Comparison of ENCODE assay signal across 8 mouse cellular contexts in genomic region chr6:42350968-42351775, GRCm38 (mm10). TPM values are rescaled to one million over a fixed set of nuclear protein-coding genes. Genes with fewer than 3 reads are reported as not detected.
DNase-seq lines count a peak whose midpoint lies in the region; ATAC-seq and TF ChIP-seq lines count a peak whose summit lies in the region.

No protein-coding gene starts in this region.

- H3K27ac ChIP-seq in cerebellum, adult 2 months (ENCODE audit: insufficient read depth, low read length), result peak overlapping the region; percentile 41; the same call in 1 of the 2 replicates
- H3K27ac ChIP-seq in heart, embryonic 14.5 days (replicated peaks in 1 of 2; ENCODE audit: control insufficient read depth in 1 of 2, insufficient read depth in 1 of 2, low read depth in 2 of 2, low read length in 2 of 2), result peak overlapping the region; percentile 86 to 99
- H3K27ac ChIP-seq in liver, embryonic 14.5 days, result no peak overlapping the region

- no peak for TF ChIP-seq POLR2A in cerebellum, adult 2 months (IDR thresholded peaks at IDR 0.05; ENCODE audit: borderline replicate concordance, insufficient read depth, low read length)

- H3K4me2 ChIP-seq in heart, embryonic 14.5 days (ENCODE audit: low read length), result peak overlapping the region; percentile 96
- peak overlapping the region; percentile 67 for H3K4me2 ChIP-seq in liver, embryonic 14.5 days (ENCODE audit: low read depth)

- no peaks in the 10 kb centered on the region for H3K9me3 ChIP-seq in heart, embryonic 14.5 days (ENCODE audit: control insufficient read depth, low read length)
- H3K9me3 ChIP-seq in liver, embryonic 14.5 days (ENCODE audit: control insufficient read depth, low read length), result no peaks in the 10 kb centered on the region

- ATAC-seq in heart, embryonic 14.5 days (ENCODE audit: insufficient number of reproducible peaks, insufficient read depth, low FRiP score, low read depth), result no peak
- no peak for ATAC-seq in liver, embryonic 14.5 days (ENCODE audit: insufficient read depth)
- no peak for ATAC-seq in monocyte, adult 5-6 weeks (replicated peaks; ENCODE audit: insufficient number of reproducible peaks, low FRiP score, low TSS enrichment, poor library complexity, severe bottlenecking)

- peaks cover 46% of the 10 kb centered on the region for H3K36me3 ChIP-seq in heart, embryonic 14.5 days (ENCODE audit: control insufficient read depth, insufficient read depth, low read length)
- H3K36me3 ChIP-seq in liver, embryonic 14.5 days (replicated peaks; ENCODE audit: control insufficient read depth, insufficient read depth, low read depth), result no peaks in the 10 kb centered on the region

- H3K27me3 ChIP-seq in cerebellum, adult 2 months (ENCODE audit: control insufficient read depth, insufficient read depth, low read length), result no peaks in the 10 kb centered on the region
- H3K27me3 ChIP-seq in heart, embryonic 14.5 days (ENCODE audit: control insufficient read depth, insufficient read depth, low read length), result no peaks in the 10 kb centered on the region
- H3K27me3 ChIP-seq in liver, embryonic 14.5 days (ENCODE audit: control insufficient read depth, insufficient read depth, low read length), result no peaks in the 10 kb centered on the region

- H3K4me1 ChIP-seq in cerebellum, adult 2 months (ENCODE audit: control insufficient read depth, insufficient read depth, low read length), result peaks cover 35% of the 10 kb centered on the region
- peaks cover 39 to 59% of the 10 kb centered on the region in 2 experiments for H3K4me1 ChIP-seq in heart, embryonic 14.5 days (ENCODE audit: control insufficient read depth in 2 of 2, insufficient read depth in 2 of 2, low read length in 2 of 2)
- H3K4me1 ChIP-seq in liver, embryonic 14.5 days (replicated peaks; ENCODE audit: control insufficient read depth in 2 of 2, insufficient read depth in 2 of 2, low read length in 1 of 2), result peaks cover 9 to 42% of the 10 kb centered on the region in 2 experiments

- peak overlapping the region; percentile 98 for H3K9ac ChIP-seq in heart, embryonic 14.5 days (ENCODE audit: low read length)
- H3K9ac ChIP-seq in liver, embryonic 14.5 days (replicated peaks), result 0 out of 2 replicates have a peak overlapping the region, but pooled peaks have one; percentile 13

- H3K4me3 ChIP-seq in cerebellum, adult 2 months (replicated peaks; ENCODE audit: insufficient read depth, low read depth, low read length), result peak overlapping the region; percentile 55
- H3K4me3 ChIP-seq in heart, embryonic 14.5 days (ENCODE audit: control insufficient read depth in 1 of 2, insufficient read depth in 1 of 2, low read depth in 1 of 2, low read length in 2 of 2), result peak overlapping the region; percentile 73 to 98
- H3K4me3 ChIP-seq in liver, embryonic 14.5 days (ENCODE audit: insufficient read depth in 1 of 2, low read depth in 2 of 2, low read length in 2 of 2), result peak overlapping the region; percentile 59 to 67

- no peak for TF ChIP-seq EP300 in liver, embryonic 14.5 days (IDR thresholded peaks at IDR 0.05; ENCODE audit: low read depth)

- 32% methylated on average over 13 of the region's 13 CpGs for WGBS in cerebellum, adult 2 months
- 28% methylated on average over 12 of the region's 13 CpGs for WGBS in heart, embryonic 14.5 days
- 28% methylated on average over 13 of the region's 13 CpGs for WGBS in liver, embryonic 14.5 days (ENCODE audit: insufficient replicate concordance)

- intact Hi-C loops in gastrocnemius, postnatal 36 days (cut with DNase I), result no loop called here

- TF ChIP-seq CTCF in cerebellum, adult 2 months (IDR thresholded peaks at IDR 0.05; ENCODE audit: borderline replicate concordance, insufficient read depth, low read depth, low read length), result no peak
- TF ChIP-seq CTCF in liver, embryonic 14.5 days (IDR thresholded peaks at IDR 0.05; ENCODE audit: low read depth), result no peak

- DNase-seq in cerebellum, adult 2 months, result peak in 1 of 2 experiments; percentile 31
- no peak for DNase-seq in cerebellum, adult 8-10 months
- DNase-seq in CD4-positive helper T cell, adult 2 months (ENCODE audit: low read depth, low spot score), result peak; percentile 26
- DNase-seq in liver, embryonic 14.5 days (ENCODE audit: low read depth in 3 of 3, low spot score in 3 of 3), result no peak
- no peak for DNase-seq in T-cell, adult 2 months (ENCODE audit: low spot score)
- no peak for DNase-seq in gastrocnemius, postnatal 36 days

RNA-seq across cellular contexts. Expression of gene Zyx, which starts 1.7 kb away (rescaled TPM):
- 123 and 129 TPM in 2 replicates for polyA plus RNA-seq in cerebellum, adult 2 months (2012; rRNA removed)
- 167 and 173 TPM in 2 replicates for polyA plus RNA-seq in heart, embryonic 14.5 days (2014; fragmentation: Nextera tagmentation; extraction: Ambion mirVana)
- 26.7 and 27.7 TPM in 2 replicates for polyA plus RNA-seq in liver, embryonic 14.5 days (2012; rRNA removed)
- polyA plus RNA-seq in liver, embryonic 14.5 days (2014; fragmentation: Nextera tagmentation; extraction: Ambion mirVana), result 30.2 and 36.5 TPM in 2 replicates
- total RNA-seq in monocyte, adult 5-6 weeks (2017), result 102 to 184 TPM (median 117 TPM) in 3 replicates
- 10 to 100 TPM; 21.9 to 26.6 TPM for total RNA-seq in gastrocnemius, postnatal 36 days (2021)

RNA-seq across cellular contexts. Expression of gene Epha1, which starts 21.9 kb away (rescaled TPM):
- 0.43 and 0.46 TPM in 2 replicates for polyA plus RNA-seq in cerebellum, adult 2 months (2012; rRNA removed)
- polyA plus RNA-seq in heart, embryonic 14.5 days (2014; fragmentation: Nextera tagmentation; extraction: Ambion mirVana), result 0.96 and 1.1 TPM in 2 replicates
- polyA plus RNA-seq in liver, embryonic 14.5 days (2012; rRNA removed), result 3.5 and 4.0 TPM in 2 replicates
- polyA plus RNA-seq in liver, embryonic 14.5 days (2014; fragmentation: Nextera tagmentation; extraction: Ambion mirVana), result 1.4 and 1.7 TPM in 2 replicates
- total RNA-seq in monocyte, adult 5-6 weeks (2017), result 0.29 to 0.43 TPM in 2 of 3 replicates, not detected in the other
- under 1 TPM in 1 of 2 experiments, not detected in 1; 0.10 TPM for total RNA-seq in gastrocnemius, postnatal 36 days (2021)

RNA-seq across cellular contexts. Expression of gene Fam131b, which starts 26.7 kb away (rescaled TPM):
- 102 and 117 TPM in 2 replicates for polyA plus RNA-seq in cerebellum, adult 2 months (2012; rRNA removed)
- polyA plus RNA-seq in heart, embryonic 14.5 days (2014; fragmentation: Nextera tagmentation; extraction: Ambion mirVana), result 0.14 and 0.20 TPM in 2 replicates
- polyA plus RNA-seq in liver, embryonic 14.5 days (2012; rRNA removed), result 0.08 TPM in 2 replicates
- polyA plus RNA-seq in liver, embryonic 14.5 days (2014; fragmentation: Nextera tagmentation; extraction: Ambion mirVana), result 0.06 TPM in 1 of 2 replicates, not detected in the other
- total RNA-seq in monocyte, adult 5-6 weeks (2017), result 0.10 to 0.32 TPM in 2 of 3 replicates, not detected in the other
- under 1 TPM; 0.25 to 0.26 TPM for total RNA-seq in gastrocnemius, postnatal 36 days (2021)

RNA-seq across cellular contexts. Expression of gene Tas2r143, which starts 48.9 kb away (rescaled TPM):
- polyA plus RNA-seq in cerebellum, adult 2 months (2012; rRNA removed), result 0.33 and 1.0 TPM in 2 replicates
- not detected in 2 replicates for polyA plus RNA-seq in heart, embryonic 14.5 days (2014; fragmentation: Nextera tagmentation; extraction: Ambion mirVana)
- polyA plus RNA-seq in liver, embryonic 14.5 days (2012; rRNA removed), result not detected in 2 replicates
- not detected in 2 replicates for polyA plus RNA-seq in liver, embryonic 14.5 days (2014; fragmentation: Nextera tagmentation; extraction: Ambion mirVana)
- total RNA-seq in monocyte, adult 5-6 weeks (2017), result 2.9 to 4.2 TPM in 2 of 3 replicates, not detected in the other
- not detected for total RNA-seq in gastrocnemius, postnatal 36 days (2021)

RNA-seq across cellular contexts. Expression of gene Tas2r135, which starts 54.1 kb away (rescaled TPM):
- polyA plus RNA-seq in cerebellum, adult 2 months (2012; rRNA removed), result 0.72 and 0.84 TPM in 2 replicates
- polyA plus RNA-seq in heart, embryonic 14.5 days (2014; fragmentation: Nextera tagmentation; extraction: Ambion mirVana), result not detected in 2 replicates
- not detected in 2 replicates for polyA plus RNA-seq in liver, embryonic 14.5 days (2012; rRNA removed)
- not detected in 2 replicates for polyA plus RNA-seq in liver, embryonic 14.5 days (2014; fragmentation: Nextera tagmentation; extraction: Ambion mirVana)
- total RNA-seq in monocyte, adult 5-6 weeks (2017), result 1.6 TPM in 1 of 3 replicates, not detected in the others
- under 1 TPM in 1 of 2 experiments, not detected in 1; 0.23 TPM for total RNA-seq in gastrocnemius, postnatal 36 days (2021)

Comparison
In these comparisons a context has a peak if more than half of its experiments do, and no peak if none do; other contexts are left out.
1. RNA of gene Fam131b, which starts 26.7 kb away (polyA plus RNA-seq): 102 to 117 TPM in cerebellum, adult 2 months; 0.14 to 0.20 TPM in heart, embryonic 14.5 days and 0.06 to 0.08 TPM in liver, embryonic 14.5 days; every median in the first group is over 10 times any median in the second.
2. Peak in every context shown above with its lines, with median percentiles within 50 percentile points of each other: H3K4me3 ChIP-seq.